Mouse (Mus musculus): ENCODE measurements at regions not wholly inside any gene's neighbourhood (a gene's known extent, or its start where the extent isn't known, plus 50 kb on each side); places are given as distances from the start of the nearest gene placed in this dataset.

DNA sequence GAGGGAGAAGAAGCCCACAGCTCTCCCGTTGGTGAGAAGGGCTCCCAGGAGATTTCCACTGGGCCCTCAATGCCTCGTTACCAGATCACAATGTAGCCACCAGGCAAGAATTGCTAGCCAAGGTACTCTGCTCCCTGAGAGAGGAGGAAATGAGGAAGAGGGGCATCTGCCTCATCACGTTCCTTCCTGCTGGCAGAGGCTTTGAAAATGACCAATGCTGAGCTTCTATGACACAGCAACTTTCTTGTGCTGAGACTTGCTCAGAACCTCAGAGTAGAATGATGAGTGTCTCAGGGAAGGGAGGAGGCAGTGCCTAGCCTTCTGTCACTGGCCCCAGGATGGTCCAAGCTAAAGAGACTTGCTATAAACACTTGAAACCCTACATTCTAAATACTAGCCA, 78.7 kb upstream of the Hsd17b12 start:
- no peak for TF ChIP-seq POLR2A (IDR thresholded peaks at IDR 0.05; ENCODE audit: borderline replicate concordance, control insufficient read depth, low read depth, low read length)
- no peak for TF ChIP-seq CTCF (IDR thresholded peaks at IDR 0.05; ENCODE audit: control insufficient read depth, insufficient read depth, low read length)

Data from bone marrow, adult 2 months (tissue).